Mouse (Mus musculus): Measurements from ENCODE around the gene Stox2.

- TF ChIP-seq CTCF (IDR thresholded peaks at IDR 0.05; ENCODE audit: low read depth, low read length) (0 out of 2 replicates have a peak, but pooled peaks have one; percentile 7), GATA1 (IDR thresholded peaks at IDR 0.05; ENCODE audit: borderline replicate concordance, low read length) (no peak)
These were observed 75.6 kb downstream of the Stox2 start for GRCm38 (mm10) chr8:47370421-47371080.

Measured in G1E (cell line).